Mouse (Mus musculus) cortical plate, adult 2 months (tissue): ENCODE results near the gene Serpina3j.

Source experiments
- CTCF ChIP-seq: fragments of 200-500 bp; IDR thresholded peaks from 2 replicates; pipeline ENCODE4 v1.5.1; 2011; ENCODE audit warnings: mild to moderate bottlenecking, control low read depth, low read length; ENCODE audit not compliant: insufficient read depth; ENCODE audit errors: extremely low read depth
- POLR2A ChIP-seq: fragments of 200-500 bp; IDR thresholded peaks from 2 replicates; pipeline ENCODE4 v1.6.1; 2011; ENCODE audit warnings: mild to moderate bottlenecking, low read length, control low read depth; ENCODE audit not compliant: insufficient read depth; ENCODE audit errors: extremely low read depth

- no peak for TF ChIP-seq CTCF
- TF ChIP-seq POLR2A, result no peak
These were observed 31.0 kb upstream of the Serpina3j start for GRCm38 (mm10) chr12:104283380-104283779.
